Mouse (Mus musculus): Measurements from ENCODE around the gene Resp18.

The Resp18 gene

DNA sequence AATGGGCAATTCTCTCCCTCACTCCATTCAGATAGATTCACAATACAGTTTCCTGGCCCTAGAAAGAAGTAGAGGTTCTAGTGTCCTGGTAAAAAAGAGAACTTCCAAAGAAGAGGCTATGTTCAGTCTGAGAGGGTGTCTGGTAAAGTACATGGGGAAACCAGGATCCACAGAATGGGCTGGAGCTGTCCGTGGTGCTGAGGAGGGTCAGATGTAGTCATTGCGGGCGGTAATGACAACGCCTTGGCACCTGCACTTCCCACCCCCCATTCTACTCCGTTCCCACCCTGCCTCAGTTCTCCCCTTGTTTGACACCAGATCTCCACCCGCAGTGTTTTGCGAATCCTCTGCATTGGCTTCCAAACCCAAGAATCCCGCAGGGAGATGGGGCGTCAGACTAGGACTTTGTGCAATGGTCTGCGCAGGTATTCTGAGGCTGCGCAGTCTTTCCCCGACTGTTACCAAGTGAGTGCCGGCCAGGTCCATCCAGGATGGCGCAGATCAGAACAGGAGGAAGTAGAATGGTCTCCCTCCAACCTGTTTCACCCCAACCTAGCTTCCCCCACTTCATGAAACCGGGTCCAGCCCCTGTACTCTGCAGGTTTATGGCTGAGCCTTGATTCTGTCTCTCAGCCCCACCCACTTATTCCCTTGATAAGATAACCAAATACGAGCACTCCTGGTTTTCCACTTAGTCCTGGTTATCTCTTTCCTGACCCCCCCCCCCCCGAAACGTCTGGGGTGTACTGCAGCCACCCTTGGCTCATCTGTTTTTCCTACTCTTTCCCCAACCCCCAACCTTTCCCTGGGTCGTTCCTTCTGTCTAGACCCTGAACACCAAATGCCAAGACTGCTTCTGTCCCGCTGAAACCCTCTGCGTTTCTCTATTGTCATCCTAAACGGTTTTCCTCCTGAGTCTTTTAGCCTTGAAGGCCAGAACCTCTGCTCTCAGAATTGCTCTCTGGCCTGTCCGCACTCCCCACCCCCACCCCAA is 723 bp downstream of the Resp18 start:
- no peak for DNase-seq (ENCODE audit: extremely low read depth, low read depth, low spot score)

DNA sequence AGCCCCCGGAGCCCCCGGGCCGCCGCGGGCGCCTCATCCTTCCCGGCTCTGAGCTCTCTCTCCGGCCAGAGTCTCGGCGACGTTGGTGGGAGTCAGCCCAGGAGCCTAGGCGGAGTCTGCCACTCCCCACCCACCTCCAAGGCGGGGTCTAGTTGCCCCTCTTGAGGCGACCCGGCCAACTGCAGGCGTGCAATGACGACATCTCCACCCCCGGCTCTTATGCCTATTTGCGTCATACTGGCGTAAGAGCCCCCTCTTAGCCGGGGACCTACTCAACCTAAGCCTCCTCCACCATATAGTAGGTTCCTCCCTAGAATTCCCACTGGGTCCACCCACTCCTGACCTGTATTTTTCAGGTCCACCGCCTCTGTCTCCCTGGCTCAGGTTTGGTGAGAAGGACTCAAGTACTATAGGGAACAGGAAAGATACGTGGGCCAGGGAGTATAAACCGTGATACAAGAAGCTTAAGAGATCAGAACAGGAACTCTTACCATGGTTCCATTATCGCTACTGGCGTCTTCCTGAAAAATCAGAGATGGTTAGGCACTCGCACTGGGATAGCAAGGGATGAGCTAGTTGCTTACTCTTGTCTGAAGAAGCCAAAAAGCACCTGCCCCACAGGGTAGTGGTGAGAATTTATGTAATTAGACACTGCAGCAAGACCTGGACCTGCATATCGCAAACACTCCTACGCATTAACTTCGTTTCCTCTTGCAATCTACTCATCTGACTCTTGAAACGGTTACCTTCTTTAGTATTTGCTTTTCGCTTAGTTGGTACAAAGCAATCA is 13.9 kb downstream of the Resp18 start, which contains the start of gene Ptprn:
TSS of gene Ptprn (minus strand) at position 412 of the 790 bp plus-strand sequence.
- DNase-seq (ENCODE audit: extremely low read depth, low read depth, low spot score) = no peak

DNA sequence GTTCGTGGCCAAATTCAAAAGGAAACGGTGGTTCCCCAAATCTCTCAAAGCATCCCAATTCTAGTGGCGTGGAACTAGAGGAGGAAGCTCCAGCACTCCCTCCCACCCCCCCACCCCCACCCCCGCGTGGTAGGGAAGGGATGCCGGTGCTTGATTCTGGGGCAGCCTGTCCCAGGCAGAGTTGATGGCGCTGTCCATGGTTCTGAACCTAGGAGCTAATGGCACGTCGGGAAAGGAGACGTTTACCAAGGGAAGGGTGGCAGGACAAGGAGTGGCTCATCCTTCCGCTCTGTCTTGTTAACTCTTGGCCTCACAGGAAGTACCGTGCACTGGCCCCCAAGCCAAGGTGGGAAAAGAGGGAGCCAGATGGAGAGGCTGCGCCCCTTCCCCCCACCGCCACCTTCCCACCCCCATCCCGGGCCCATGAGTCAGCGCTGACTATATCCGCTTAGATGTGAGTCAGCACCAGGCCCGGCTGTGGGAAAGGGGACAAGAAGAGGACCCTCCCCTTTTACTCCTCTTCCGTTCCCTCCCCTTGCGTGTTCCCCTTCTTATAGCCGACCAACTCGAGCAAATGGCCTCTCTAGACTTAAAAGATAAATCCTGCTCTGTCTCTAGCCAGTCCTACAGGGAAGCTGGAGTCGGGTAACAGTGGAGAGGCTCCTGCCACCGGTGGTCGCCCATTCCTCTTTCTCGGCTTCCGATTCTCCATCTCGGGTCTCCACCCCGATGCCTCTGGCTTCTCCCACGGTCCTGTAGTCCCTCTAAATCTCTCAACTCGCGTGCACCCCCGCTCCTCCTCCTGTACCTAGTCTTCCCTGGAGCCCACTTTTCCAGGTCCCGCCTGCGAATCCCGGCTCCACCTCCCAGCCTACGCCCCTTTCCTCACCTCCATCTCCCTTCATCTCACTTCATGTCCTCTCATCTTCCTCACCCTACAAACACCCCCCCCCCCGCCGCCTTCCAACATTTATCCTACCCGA is 15.0 kb downstream of the Resp18 start:
- no peak for DNase-seq (ENCODE audit: extremely low read depth, low read depth, low spot score)

DNA sequence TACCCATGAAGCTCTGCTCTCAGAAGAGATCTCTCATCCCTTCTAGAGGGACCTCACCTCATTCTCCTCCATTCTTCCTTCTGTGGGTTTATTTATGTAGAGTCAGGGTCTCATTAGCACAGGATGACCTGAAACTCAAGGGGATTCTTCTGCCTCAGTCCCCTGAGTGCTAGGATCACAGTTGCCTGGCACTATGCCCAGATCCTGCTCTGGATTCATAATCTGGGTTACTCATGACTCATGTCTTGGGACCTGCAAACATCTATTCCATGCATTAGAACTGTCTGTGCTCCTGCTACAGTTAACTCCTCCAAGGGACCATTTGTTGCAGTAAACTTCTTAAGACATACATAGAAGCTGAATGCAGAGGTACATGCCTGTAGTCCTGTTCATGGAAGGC is 16.9 kb downstream of the Resp18 start:
- DNase-seq (ENCODE audit: extremely low read depth, low read depth, low spot score) = no peak

DNA sequence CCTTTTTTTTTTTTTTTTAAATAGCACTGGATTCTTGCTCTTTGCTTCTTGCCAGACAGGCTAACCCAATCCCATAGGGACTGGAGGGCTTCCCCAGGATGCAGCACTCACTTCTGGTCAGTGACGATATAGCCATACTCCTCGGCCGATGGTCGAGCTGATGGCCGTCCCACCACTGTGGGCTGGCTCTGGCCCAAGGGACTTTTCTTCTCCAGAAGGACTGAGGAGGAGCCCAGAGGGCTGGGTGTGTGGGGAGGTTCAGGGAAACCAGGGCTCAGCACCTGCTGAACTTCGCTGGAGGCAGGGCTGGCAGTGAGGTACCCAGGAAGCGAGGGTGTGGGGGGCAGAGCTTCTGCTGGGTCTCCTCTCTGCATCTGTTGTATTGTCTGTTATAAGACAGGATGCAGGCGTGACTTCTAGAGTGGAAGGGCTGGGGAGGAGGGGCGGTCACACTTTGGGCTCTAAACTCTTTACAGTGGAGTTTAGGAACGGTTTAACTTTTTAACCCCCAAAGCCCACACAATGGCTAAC is 22.6 kb downstream of the Resp18 start:
- no peak for DNase-seq (ENCODE audit: extremely low read depth, low read depth, low spot score)

DNA sequence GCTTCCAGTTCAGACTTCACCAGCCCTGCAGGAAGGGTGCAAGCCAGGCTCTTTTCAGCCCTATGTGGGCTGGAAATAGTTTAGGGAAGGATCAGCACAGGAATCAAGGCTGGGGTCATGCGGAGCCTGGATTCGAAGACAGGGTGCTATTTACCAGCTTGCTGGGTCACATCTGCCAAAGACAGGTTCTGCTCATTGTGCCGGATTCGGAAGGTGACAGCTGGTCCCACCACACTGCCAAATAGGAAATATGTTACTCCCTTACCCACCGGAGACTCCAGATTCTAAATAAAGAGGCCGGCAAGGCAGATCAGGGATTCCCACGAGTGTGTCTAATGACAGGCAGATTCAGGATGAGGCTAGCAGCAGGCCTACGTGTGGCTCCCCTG is 23.6 kb downstream of the Resp18 start:
- DNase-seq (ENCODE audit: extremely low read depth, low read depth, low spot score) = no peak

DNA sequence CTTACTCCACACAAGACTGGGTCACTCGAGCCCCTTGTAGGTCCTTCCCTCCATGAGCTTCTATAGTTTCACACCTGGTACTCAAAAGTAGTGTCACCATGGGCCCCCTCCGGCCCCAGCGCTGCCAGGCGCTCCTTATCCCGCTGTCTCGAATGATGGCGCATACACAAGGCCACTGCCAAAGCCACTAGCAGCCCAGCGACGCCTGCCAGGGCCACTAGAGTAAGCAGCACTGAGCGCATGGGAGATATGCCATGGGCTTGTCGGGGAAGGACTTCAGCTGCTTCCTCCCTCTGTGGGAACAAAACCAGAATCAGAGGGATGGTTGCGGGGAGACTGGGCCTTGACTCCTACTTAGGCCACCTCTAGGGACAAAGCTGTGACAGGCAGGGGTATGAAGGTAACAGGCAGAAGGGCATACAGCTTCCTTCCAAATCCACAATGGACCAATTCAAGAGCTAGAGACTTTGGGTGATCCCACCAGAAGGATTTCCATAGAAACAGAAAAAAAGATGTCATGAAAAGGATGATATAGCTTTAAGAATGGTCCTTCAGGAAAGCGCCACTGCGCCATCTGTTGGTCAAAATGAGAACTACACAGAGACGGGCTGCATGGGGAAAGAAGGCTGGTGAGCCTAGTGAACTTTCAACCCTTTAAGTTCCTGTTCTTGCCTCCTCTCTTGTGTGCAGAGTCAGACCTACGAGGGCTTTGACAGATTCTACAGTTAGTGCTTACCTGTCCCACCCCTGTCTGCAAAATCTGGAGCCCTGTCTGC is 24.2 kb downstream of the Resp18 start:
- DNase-seq (ENCODE audit: extremely low read depth, low read depth, low spot score) = no peak

DNA sequence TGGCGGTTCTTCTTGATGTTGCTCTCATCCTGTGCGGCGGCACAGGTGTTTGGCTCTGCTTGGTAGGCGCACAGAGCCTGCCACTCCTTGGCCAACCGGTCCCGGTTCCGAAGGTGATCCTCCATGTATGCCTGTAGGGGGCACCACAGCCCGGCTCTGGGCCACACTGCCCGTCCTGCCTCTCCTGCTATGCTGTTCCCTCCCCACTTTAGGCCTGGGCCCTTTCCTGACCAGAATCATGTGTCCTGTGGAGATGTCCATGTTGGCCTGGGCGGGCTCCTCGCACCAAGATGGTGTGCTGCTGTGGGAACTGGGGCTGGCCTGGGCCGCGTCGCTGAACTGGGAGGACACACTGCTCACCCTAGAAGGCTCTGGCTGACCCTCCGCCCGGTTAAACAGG is 25.2 kb downstream of the Resp18 start:
- DNase-seq (ENCODE audit: extremely low read depth, low read depth, low spot score) = no peak

DNA sequence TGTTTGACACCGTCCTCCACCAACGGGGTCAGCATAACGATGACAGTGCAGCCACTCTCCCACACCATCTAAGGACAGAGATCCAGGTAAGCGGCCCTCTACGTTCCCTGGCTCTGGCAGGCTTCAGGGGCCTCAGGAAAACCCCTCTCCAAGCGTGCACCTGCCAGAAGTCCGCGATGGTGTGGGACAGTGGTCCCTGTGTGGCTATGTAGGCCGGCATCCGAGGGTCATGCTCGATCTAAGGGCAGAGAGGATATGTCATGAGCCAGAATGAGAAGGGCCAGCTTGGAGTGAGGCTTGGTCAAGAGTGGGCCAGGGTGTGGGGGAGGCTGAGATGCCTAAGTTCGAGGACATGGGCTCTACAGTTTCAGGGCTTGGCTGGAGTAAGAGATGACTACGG is 25.9 kb downstream of the Resp18 start:
- DNase-seq (ENCODE audit: extremely low read depth, low read depth, low spot score) = no peak

DNA sequence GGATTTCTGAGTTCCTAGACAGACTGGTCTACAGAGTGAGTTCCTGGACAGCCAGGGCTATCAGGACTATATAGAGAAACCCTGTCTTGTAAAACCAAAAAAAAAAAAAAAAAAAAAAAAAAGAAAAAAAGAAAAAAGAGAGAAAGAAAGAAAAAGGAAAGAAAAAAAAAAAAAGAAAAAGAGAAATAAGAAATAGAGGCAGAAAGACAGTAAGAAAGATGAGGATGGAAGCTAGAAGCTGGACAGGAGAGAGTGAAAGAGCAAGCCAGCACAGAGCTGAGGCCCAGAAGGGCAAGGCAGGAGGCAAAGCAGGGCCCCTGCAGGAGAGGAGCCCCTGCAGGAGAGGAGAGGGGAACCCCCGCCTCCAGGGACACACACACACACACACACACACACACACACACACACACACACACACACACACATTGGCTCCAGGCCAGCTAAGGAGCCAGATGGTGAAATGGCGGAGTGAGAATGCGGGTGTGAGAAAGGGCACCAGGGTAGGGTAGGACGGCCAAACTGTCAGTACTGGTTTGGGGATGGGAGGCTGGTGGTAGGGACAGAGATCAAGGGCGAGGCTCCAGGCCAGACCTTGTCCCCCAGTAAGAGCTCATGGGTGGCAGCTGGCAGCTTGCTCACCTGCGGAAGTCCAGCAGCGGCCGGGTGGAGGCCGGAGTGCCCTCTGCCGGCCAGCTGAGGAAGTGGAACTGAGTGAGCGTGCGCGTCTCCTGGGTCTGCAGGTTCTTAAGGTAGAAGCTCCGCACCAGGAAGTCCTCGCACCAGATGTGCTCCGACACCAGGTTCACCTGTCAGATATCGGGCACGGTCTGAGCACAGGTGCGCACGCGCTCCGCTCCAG is 26.9 kb downstream of the Resp18 start:
- DNase-seq (ENCODE audit: extremely low read depth, low read depth, low spot score) = no peak

DNA sequence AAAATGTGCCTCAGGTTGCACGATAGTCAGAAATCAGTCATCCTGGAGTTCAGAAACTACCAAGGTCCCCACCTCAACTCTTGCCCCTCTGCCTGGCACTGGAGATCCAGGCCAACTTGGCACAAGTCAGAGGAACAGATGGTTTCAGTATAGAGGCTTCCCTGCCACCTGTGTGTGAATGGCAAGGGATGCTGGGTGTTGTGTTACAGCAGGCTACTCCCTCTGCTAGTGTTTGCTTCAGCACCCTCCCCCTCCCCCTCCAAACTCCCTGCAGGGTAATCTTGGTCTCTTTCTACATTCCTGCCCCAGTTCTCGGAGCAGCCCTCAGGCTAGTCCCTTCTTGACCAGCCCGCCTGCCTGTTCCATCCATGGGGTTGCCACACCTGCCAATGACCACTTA is 27.7 kb downstream of the Resp18 start:
- no peak for DNase-seq (ENCODE audit: extremely low read depth, low read depth, low spot score)

DNA sequence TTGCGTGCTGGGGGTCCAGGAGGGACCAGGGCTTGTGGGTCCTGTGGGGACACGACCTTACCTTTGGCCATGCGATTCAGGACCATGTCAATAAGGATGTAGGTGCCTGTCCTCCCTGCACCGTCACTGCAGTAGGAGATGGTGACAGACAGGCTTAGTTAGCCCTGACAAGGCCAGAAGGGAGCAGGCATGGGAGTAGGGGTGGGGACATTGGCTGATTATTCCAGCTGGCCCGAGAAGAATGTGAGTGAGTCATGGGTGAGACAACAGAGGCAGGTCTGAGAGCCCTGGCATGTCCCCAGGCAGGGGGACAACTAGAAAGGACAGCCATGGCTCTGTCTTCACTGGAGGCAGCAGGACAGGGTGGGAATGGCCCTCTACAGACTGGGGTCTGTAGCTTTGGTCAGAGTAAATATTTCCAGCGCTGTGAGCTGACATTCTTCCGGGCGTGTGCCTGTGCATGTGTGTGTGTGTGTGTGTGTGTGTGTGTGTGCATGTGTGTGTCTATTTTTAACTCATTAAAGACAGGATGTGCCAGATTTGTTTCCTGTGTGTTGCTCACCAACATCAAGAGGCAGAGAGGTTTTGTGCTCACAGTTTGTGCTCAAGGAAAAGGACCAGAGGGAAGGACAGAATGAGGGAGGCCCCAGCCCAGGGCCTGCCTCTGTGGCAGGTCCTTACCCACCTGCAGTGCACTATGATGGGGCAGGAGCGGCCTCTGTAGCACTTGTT is 30.0 kb downstream of the Resp18 start:
- no peak for DNase-seq (ENCODE audit: extremely low read depth, low read depth, low spot score)

DNA sequence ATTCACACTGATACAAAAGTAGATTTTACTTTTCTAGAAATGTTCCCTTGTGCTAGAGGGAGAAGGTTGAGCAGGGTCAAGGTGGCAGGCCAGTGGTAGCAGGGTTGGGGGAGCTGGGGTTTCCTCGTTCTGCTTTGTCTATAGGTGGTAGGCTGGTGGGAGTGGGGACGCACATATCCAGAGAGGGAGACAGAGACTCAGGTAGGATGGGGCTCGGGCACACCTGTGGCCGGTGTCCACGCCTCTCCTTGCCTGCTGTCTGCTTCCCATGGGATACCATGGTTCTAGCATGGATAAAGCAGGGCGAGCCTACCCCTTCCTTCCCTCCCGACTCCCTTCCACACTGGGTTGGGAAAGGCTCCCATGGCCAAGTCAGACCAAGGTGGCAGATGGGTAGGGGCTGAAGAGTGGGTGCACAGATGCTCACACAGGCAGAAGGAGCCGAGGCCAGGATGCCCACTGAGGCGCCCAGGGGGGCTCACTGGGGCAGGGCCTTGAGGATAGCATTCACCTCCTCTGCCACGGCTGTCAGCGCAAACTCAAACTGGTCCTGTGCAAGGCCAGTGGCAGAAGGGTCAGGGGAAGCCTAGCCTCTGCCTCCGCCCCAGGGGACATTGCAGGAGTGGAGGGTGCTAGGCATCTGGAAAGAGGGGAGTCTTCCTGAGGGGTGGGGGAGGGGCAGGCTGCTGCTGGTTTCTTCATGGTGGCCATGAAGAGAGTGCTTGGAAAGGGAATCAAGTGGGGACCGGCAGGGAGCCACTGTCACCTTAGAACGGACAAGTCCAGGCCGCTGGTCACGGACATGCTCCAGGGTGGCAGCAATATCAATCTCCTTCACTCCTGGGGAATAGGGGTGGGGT is 30.9 kb downstream of the Resp18 start:
- DNase-seq (ENCODE audit: extremely low read depth, low read depth, low spot score) = no peak

DNA sequence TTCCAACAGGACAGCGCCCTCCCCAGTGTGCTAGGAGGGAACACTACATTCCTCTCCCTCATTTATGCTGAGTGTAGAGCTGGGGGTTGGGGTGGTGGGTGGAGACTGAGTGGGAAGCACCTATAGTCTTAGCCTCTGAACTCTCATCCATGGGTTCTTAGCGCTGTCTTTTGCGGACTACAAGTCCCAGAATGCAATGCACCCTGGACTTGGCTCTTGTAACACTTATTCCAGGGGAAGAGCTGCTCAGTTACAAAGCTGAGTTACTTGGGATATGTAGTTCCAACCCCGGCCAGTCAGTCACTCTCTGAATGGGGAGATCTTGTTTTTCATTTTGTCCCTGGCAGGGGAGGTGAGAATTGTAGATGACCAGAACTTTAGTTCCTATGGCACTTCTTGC is 33.4 kb downstream of the Resp18 start:
- no peak for DNase-seq (ENCODE audit: extremely low read depth, low read depth, low spot score)

DNA sequence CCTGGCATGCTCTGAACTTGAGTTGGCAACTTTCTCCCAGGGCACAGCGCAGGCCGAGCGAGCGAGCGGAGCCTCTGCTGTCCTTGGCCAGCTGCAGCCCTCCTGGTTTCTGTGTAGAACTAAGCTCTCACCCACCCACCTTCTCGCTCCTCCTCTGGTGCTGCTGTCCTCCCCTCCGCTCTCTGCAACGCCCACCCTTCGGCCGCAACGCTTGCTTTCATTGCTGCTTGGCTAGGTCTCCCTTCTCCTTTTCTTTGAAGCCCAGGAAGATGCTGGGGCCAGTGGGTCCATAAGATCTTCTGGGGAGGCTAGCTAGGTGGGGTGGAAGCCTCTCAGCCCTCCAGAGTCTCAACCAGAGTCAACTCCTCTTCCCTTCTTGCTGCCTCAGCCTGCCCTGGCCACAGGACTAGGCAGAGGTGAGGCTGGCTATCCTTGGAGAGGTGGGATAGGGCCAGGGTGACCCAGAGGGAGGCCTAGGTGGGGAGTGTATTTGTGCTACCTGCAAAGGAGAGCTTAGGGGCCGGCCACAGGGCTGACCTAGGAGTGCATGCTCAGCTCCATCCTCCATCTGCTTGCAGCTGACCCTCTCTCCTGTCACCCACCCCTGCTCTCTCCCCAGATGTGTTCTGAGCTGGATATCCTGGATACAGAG is 33.9 kb downstream of the Resp18 start:
- DNase-seq (ENCODE audit: extremely low read depth, low read depth, low spot score) = no peak

DNA sequence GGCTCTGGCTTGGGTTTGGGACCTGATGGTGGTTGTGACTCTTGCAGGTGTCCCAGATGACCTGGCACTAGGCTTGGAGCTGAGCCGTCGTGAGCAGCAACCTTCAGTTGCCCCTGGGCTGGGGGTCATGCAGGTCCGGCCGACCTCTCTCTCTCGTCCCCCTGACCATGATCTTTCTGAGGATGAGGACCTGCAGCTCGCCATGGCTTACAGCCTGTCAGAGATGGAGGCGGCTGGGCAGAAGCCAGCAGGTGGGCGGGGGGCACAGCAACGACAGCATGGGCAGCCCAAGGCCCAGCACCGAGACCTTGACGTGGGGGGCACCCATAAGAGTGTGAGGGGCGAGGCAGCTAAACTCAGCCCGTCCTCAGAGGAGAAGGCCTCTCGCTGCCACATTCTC is 34.8 kb downstream of the Resp18 start:
- no peak for DNase-seq (ENCODE audit: extremely low read depth, low read depth, low spot score)

DNA sequence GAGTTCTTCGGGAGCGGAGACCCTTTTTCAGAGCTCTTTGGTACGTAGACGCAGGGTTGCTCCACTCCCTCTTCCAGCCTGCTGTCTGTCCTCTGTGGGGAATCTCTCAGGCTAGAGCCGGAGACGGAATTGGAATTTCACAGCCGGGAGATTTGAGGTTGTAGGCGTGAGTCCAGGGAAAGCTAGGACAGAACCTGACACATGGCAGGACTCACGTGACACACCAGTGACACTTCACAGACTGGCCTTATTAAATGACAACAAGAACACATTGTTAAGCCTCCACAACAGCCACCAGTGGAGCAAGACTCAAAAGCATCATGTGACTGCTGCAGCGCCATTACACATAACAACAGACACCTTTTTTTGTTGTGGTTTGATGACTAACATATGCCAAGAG is 38.6 kb downstream of the Resp18 start:
- no peak for DNase-seq (ENCODE audit: extremely low read depth, low read depth, low spot score)

All from fat pad, adult 2 months (tissue).